Mouse (Mus musculus) embryo, embryonic 10.5 days (tissue): ENCODE results near the gene Slc15a4.

Experiments used
- DNase-seq: peaks from one replicate; pipeline ENCODE4 v3.0.0-alpha.2; 2015; ENCODE audit warnings: low spot score

Slc15a4 gene

DNA sequence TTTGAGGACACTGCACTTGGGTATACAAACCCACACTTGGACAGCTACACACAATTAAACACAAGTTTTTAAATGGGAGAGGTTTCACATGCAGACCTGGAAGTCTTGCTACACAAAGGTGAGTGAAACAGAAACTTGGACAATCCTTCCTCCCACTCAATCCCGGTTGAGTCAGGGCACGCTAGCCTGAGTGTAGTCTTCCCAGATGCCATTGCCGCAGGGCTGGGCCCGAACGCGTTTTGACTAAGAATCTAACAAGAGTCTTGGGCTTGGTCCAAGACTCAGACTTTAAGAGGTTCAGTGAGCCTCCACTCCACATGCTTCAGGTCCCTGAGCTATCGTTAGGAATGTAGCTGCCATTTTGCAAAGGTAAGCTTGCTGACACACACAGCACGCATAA lies 12.3 kb downstream of the Slc15a4 start:
- no peak for DNase-seq

DNA sequence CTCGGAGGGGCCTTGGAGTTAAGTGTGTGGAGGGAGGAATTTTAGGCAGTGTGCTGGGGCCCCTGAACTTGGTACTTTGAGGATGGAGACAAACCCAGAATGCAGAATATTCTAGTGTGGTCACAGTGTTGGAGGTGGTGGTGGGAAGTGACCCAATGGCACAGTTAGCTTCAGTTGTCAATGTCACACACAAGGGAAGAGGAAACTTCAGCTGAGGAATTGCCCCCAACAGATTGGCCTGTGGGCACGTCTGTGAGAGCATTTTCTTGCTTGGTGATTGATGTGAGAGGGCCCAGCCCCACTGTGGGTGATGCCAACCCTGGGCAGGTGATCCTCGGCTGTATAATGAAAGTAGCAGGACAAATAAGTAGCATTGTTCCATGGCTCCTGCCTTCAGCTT lies 13.9 kb downstream of the Slc15a4 start:
- DNase-seq: no peak

DNA sequence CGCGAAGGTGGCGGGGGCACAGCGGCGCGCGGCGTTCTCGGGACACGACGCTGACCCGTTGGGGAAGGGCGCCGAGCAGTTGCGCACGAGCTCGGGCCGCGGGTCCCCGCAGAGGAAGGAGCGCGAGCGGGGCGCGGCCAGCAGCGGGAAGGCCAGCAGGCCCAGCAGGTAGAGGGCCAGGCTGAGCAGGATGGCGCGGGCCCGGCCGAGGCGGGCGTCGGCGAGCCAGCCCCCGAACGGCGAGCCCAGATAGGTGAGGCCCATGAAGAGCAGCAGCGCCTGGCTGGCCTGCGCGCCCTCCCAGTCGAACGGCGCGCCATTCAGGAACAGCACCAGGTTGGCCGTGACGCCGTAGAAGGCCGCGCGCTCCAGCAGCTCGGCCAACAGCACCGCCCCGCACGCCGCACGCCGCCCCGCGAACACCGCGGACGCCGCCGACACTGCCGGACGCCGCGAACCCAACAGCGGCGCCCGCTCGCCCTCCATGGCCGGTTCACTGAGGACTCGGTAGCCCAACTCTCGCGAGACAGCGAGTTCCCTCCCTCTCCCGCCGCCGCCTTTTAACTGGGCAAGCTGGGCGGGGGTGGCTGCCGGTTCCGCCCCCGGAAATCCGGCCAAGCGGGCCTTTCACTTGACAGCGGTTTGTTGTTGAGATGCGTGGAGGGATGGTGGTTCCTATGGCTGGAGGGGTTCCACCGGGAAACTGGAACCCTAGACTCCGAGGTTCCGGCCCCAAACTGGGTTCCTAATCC lies 15.6 kb downstream of the Slc15a4 start:
- peak; percentile 98 for DNase-seq

DNA sequence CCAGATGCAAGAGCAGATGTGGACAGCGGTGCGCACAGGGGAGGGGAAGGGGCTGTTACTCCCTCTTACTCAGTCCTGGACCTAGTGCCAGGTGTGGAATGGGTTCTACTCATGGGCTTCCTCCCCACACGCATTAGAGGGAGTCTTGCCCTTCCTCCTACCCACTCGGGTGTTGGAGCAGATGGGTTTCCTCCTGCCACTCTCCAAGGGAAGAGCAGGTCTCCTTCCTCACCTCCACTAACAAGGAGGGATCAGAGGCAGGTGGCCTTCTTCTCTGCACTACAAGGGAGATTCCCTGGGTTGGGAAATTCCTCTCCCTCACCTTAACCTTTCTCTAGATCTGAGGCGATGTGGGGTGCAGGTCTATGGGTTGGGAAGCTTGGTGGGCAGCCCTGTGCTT lies 16.5 kb downstream of the Slc15a4 start:
- DNase-seq: no peak

DNA sequence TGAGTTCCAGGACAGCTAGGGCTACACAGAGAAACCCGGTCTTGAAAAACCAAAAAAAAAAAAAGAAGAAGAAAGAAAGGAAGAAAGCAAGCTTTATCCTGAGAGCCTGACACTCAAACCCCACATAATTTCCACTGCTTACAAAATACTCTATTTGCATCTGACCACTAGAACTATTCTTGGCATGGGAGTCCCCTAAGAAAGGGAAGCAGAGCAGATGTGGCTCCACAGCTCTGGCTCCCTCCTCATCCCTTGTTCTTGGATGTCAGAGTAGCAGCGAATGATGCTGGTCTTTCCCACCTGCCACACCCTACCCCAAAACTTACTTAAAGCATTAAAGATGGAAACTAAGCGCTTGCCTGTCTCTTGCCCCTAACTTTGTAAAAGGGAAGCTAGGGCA lies 17.2 kb downstream of the Slc15a4 start:
- no peak for DNase-seq

DNA sequence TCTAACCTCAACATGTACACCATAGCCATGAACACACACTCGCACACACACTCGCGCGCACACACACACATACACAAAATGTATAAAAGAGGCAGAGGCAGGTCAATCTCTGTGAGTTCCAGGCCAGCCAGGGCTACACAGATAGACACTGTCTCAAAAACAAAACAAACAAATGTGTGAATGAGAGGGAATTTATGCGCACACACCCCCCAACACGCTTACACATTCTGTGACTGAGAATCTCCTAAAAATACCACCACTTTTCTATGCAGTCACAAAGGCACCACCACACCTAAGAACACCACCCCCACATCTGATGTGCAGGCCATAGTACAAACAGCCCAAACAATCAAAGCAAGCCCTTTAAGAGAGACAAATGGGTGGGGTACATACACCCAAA lies 20.3 kb downstream of the Slc15a4 start:
- no peak for DNase-seq

DNA sequence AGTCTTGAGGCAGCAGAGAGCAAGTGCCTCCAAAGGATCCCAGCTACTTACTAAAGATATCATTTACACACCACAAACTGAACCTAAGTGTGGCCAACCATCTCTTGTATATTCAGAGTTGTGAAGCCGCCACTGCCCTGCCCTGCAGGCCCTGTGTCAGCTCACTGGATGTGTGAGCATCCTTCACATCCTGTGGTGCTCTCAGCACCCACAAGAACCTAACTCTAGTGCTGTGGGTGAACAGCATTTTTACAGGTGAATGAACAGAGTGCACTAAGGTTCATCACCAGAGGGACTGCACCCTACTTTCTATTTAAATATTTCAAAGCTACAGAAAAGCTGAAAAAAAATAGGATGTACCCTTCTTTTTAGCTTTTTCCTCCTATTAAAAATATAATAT lies 20.8 kb downstream of the Slc15a4 start:
- DNase-seq: no peak

DNA sequence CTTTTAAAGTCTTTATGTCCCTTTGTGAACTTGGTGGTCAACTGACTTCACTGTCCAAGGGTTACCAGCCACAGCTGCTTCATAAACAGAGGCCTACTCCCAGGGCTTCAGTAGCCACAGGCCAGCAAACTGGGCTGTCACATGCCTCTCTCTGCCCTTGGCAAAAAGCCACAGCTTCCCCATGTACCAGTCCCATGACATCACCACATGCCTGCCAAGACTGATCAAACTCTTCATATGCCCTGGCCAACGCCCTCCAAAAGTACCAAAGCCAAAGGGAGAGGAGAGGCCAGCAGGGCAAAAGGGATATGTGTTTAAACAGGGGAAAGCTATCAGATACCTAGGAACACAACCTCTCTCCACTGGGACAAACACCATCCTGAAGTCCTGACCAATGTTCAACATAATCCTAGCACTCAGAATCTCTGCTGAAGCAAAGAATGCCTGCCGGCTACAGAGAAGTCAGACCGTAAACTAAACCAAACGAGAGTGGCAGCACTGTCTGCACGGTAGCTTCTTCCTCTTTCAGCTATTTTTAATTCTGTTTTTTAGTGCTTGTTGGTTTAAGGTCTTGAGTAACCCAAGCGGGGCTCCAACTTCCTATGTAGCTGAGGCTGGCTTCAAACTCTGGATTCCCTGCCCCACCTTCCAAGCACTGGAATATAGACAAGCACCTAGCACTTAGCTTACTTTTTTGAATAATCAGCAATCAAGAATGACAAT lies 21.7 kb downstream of the Slc15a4 start:
- DNase-seq: no peak

DNA sequence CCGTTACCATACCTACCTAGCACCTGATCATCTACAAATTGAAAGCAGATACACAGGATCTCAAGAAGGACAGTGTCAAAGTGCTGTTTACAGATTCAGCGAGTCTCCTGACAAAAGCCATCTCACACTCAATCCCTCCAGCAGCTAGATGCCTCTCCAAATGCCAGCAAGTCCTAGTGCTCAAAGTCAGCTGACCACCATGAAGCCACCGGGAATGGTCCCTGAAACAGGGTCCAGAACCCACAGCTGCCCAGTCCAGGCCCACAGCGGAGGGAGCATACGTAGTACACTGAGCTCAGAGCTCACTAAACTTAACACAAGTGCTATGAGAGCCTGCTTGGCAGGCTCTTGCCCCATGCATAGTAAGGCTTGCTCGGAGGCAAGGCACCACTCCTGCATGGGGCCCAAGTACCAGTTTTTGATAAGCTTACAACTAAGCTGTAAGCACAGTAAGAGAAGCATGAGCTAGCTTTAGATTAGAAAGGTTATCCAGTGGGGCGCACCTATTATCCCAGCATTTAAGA lies 23.4 kb downstream of the Slc15a4 start:
- no peak for DNase-seq

DNA sequence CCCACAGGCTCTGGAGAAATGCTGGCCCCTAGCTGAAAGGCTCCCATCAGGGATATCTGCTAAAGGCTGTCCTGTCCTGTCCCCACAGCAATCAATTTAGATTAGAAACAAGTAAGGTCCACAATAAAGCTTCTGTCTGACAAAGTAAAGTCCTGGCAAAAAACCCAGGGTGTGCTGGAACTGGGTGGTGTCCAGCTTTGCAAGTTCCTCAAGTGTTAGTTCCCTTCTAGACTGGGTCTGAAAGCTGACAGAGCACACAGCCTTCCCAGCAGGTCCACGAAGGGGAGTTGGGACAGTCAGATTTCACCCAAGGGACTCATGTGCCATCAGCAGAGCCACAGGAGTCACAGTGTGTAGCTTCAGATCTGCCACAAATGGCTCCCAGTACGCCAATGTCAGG lies 25.2 kb downstream of the Slc15a4 start:
- DNase-seq: no peak

DNA sequence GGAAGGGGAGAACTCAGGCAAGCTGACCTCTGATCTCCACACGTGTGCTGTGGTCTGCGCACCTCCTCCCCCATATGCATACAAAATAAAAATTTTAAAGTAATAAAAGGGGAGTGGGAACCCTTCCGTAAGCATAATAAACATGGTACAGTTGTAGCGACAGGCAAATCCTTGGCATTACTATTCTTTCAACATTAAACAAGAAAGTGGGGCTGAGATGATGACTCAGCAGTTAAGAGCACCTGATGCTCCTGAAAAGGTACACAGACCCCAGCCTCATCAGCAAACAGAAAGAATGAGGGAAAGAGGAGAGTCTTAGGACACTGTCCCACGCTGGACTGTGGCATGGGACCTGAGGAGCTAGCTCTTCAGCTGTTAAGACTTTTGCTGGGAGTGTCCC lies 29.7 kb downstream of the Slc15a4 start:
- no peak for DNase-seq

DNA sequence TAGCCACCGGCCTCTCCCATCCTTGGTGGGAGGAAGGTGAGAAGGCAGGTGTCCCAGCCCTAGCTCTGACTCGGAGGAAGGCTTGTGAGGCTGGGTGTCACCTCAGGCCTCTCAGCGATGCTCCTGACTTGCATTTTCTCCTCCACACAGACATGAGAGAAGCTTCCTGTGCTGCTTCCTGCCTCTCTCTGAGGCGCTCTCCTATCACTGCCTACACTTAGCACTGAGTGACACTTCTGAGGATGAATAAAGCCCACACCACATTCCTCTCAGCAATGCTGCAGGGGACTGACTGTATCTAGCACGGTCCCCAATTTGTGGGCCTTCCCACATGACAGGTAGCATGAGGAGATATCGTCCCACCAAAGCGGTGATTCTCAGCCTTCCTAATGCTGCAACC lies 35.8 kb downstream of the Slc15a4 start:
- no peak for DNase-seq

DNA sequence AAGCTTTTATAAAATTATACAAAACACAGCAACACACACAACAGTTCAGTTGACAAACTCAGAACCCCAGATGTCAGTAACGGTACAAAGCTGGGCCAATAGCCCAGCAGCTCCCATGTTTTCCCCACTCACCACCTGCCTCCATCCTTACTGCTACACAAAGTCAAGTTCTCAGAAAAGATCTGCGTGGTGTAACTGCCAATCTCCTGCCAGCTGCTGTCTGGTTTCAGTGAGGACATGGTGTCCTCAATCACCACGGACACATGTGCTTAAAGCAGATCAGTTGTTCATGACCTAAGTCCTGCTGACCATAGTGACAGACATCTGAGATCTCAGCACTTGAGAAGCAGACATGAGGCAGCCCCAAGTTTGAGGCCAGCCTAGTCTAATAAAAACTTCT lies 37.0 kb downstream of the Slc15a4 start:
- DNase-seq: no peak

DNA sequence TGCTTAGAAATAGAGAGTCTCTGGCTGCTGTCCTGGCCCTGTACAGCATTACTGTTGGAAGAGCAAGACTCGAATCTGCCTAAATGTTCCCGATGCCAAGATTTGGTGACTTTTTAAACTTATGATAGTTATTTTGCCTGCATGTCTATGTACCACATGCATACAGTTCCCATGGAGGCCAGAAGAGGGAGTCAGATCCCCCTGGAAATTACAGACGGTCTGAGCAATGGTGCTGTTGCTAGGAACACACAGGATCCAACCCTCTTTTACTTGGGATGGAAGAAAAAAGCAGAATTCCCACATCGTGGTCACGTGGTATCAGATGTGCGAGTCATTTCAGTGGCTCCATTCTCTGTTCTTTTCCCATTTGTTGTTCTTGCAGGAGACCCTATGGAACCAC lies 39.8 kb downstream of the Slc15a4 start:
- peak; percentile 42 for DNase-seq

DNA sequence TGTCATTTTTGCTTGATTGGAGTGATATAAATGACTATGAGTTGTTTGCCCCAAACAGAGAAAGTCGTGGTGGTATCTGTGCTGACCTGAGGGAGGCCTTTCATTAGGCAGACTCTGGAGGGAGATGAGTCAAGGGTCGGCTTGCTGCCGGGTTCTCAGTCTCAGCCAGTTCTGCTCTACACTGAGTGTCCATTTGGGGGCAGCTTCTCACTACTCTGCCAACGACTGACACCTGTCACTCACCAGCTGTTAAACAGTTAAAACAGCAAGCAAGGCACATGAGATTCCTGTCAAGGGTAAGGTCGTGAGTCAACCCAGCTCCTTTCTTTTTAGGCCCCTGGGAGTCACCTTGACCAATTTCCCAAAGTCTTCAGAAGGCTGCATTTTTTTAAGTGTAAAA lies 40.3 kb downstream of the Slc15a4 start:
- no peak for DNase-seq

DNA sequence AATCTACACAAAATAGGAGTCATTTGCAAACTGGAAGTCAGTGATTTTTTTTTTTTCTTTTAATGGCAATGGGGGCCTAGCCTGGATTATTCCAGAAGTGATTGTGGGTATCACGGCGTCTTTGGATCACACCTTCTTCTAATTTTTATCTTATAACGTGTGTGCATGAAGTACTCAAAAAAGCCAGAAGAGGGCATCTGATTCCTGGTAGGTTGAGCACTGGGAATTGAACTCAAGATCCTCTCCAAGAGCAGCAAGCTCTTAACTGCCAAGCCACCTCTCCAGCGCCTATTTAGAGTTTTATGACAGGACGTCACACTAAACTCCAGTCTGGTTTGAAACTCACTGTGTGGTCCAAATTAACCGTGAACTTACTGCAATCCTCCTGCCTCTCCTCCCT lies 44.8 kb downstream of the Slc15a4 start:
- DNase-seq: peak; percentile 21

DNA sequence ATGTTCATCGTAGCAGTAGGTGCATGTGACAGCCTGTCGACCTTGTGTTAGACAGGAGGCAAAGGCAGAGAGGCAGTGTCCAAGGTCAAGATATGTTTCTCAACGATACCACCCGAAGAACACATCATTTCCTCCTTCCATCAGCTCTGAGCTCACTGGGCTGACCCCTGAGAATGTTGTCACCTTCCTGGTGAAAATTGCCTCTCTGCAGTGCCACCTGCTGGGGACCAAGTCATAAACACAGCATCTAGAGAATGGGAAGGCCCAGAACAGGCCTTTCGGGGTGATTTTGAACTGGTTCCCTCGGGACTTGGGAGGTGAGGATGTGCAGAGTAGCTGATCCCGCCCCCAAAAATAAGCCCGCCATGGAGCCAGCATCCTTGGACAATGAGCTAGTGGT lies 49.0 kb downstream of the Slc15a4 start:
- peak; percentile 11 for DNase-seq

DNA sequence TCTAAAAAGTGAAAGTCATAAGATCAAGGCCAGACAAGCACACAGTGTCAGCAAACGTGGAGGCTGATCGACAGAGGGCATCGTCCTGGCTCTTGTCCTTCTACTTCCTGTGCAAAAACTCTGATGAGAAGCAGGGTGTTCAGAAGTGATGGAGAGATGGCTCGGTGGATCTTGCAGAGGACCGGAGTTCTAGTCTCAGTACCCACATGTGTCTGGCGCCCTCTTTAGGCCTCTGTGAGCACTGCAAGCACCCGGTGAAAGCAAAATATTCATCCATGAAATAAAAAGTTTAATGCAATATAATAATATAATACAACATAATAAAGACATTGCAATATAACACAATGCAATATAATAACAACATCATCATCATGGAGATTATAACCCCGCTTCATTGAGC lies 55.3 kb downstream of the Slc15a4 start:
- peak; percentile 47 for DNase-seq

DNA sequence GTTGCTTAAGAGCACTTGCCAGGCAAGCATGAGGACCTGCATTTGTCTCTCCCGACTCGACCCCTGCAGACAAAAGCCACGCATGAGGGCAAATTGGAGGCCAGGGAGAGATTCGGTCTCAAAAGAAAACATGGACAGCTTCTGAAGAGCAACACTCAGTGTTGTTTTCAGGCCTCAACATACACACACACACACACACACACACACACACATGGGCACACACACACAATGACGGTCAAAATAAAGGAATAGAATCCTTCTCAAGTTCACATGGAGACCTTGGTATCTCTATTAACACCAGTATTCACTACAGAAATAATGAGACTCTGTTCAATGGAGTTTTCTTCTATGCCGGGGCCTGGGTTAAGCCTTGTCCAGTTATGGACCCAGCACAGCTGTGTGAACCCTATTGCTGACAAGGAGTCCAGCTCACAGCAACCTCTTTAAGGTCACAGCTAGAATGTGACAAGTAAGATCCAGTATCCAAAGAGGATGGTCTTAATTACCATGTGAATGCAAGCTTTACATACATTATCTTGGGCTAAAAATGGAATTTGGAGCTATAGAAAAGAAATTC lies 65.4 kb downstream of the Slc15a4 start:
- DNase-seq: peak; percentile 11

DNA sequence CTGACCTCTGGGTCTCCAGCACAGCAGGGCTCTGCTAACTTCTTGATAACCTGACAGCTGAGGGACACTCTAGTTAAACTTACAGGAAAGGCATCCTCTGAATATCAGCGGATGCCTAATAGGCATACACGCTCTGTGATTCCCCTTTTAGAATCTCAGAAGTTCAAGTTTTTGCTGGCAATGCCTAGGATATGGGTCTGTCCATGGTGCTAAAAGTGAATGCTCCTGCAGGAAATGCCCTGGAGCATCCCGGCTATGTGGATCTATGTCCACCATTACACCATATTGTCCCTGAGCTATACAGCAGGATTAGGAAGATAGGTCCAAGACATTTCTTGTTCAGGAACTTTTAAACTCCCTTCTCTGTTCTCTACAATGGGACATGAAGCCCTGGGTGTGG lies 71.6 kb downstream of the Slc15a4 start:
- DNase-seq: no peak

DNA sequence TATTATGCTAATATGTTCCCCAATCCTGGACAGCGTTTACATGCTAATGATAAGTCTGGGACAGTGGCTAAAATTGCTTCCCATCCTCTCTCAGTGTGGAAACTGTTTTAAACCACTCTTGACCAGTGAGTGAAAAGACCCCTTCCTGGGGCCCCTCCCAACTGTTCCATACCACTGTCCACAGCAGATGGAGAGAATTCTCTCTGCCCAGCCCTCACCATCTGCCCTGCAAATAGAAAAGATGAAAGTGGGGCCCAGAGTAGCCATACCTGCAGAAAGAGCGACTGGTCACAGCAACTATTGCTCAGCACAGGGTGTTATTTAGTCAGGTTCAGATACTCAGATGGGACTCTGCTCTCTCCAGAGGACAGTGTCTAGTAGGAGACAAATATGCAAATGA lies 84.6 kb downstream of the Slc15a4 start:
- DNase-seq: no peak

DNA sequence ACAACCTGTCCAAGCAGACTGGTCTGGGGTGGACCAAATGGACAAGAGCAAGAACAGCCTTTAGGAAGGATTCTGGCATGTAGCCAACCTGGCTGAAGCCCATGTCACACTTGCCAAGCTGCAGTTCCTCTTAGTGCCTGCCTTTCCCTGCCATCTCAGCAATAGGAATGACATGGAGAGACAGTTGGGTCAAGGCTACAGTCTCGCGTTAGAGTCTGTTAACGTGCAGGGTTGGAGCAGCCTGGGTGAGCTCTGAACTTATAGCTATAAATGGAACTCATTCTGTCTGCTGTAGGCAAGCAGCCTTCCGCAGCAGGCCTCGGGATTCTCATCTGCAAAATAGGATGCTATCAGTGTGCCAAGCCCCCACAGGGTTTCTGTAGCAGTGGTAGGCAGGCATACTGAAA lies 86.1 kb downstream of the Slc15a4 start:
- no peak for DNase-seq
